Mouse (Mus musculus): Measurements from ENCODE around the gene Prkch.

DNA sequence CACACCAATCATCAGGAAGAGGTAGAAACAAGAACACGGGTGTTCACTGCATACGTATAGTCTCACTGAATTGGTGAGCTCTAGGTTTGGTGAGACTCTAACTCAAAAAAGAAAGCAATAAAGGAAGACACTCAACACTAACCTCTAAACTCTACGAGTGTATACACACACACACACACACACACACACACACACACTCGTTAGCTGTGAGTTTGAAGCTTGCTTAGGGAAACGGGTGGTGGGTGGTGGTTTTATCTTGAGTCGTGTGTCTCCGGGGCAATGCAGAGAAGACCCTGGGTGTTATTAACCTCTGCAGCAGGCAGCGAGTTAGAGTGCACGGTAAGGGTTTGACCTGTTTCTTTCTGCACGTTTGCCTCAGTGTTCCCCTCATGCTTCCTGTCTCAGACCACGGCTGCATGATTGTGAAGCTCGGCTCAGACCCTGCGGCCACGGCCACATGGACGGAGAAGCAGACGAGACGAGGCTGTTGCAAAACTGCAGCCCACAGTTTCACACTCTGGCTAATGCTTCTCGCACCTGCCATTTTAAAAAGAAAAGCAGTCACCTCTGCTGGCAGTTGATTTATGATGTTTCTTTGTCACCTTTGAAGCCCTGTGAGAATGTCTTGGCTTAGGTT lies 72.1 kb downstream of the Prkch start:
- TF ChIP-seq POLR2A (IDR thresholded peaks at IDR 0.05; ENCODE audit: borderline replicate concordance, extremely low read depth, insufficient read depth, insufficient read length, poor library complexity, severe bottlenecking) (no peak), CTCF (IDR thresholded peaks at IDR 0.05; ENCODE audit: borderline replicate concordance, extremely low read depth, insufficient read depth, insufficient read length) (no peak)

Data from brain, embryonic 14.5 days (tissue).